Mouse (Mus musculus): Measurements from ENCODE around the gene Vmn2r68.

Vmn2r68 gene

DNA sequence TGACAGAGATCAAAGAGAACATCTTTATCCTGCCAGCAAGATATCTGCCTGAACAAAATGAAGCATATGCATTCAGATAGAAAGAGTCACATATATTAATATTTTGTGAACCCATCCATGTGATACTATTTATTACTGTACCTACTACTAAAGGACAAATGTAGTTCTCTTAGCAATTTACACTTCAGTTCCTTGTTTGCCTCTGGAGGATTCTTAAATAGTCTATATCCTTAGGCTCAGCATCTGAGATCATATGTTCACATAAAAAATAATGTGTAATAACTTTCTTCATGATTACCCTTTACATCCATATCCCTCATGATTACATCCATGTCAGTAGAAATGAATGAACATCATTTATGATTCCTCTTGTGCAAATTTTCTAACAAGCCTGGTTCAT, at the start of gene Vmn2r68:
Gene Vmn2r68, minus strand, starts transcription at position 101 of the 400 bp plus-strand sequence.
- DNase-seq (ENCODE audit: low spot score): no peak

Data from retina, embryonic 14.5 days (tissue).